Mouse (Mus musculus) heart, postnatal 36 days (tissue): ENCODE results near the gene Btbd9. TPM values are rescaled to one million over a fixed set of nuclear protein-coding genes. Genes with fewer than 3 reads are reported as not detected.

Experiments
- DNase-seq, 2 experiments: peaks; one replicate each; pipeline ENCODE4 v3.0.0; 2021 to 2022
- intact Hi-C: fragments of 180-260 bp; cut with DNase I; formaldehyde crosslinking; loops from one replicate; pipeline ENCODE4 v1.15.1; 2025
- total RNA-seq, 2 experiments: library from RNA; stranded (reverse); gene quantifications; 2 replicates each; pipeline ENCODE4 v1.2.3; 2021

Gene Btbd9
- total RNA-seq, 2 experiments from 2014 or later = 17.0 to 17.4 TPM

- intact Hi-C loops = loop anchor here (5.0 kb wide), 2 partner anchors 221 to 311 kb away; no protein-coding TSS in a partner anchor
- DNase-seq = no peak
Observed at GRCm38 (mm10) chr17:30198422-30198821, 377.9 kb downstream of the Btbd9 start.

GRCm38 (mm10) chr17:30197280-30198030, 378.8 kb downstream of the Btbd9 start:
- intact Hi-C loops = loop anchor here (5.0 kb wide), 2 partner anchors 220 to 310 kb away; no protein-coding TSS in a partner anchor
- DNase-seq = no peak

- peak; percentile 13 to 46 for DNase-seq
- intact Hi-C loops = loop anchor here (5.0 kb wide), 2 partner anchors 219 to 309 kb away; no protein-coding TSS in a partner anchor
Observed at GRCm38 (mm10) chr17:30196401-30197279, 379.6 kb downstream of the Btbd9 start.

GRCm38 (mm10) chr17:30195591-30196183, 380.6 kb downstream of the Btbd9 start:
- intact Hi-C loops = loop anchor here (2.0 to 5.0 kb wide), 3 partner anchors 81 to 308 kb away; no protein-coding TSS in a partner anchor
- peak in 1 of 2 experiments; percentile 12 for DNase-seq

- DNase-seq = peak in 1 of 2 experiments; percentile 6
- intact Hi-C loops = loop anchor here (2.0 to 5.0 kb wide), 3 partner anchors 80 to 308 kb away; no protein-coding TSS in a partner anchor
Observed at GRCm38 (mm10) chr17:30194629-30195445, 381.5 kb downstream of the Btbd9 start.

- intact Hi-C loops = loop anchor here (2.0 kb wide), 1 partner anchor 79 kb away; no protein-coding TSS in a partner anchor
- DNase-seq = peak in 1 of 2 experiments; percentile 1
Observed at GRCm38 (mm10) chr17:30194091-30194490, 382.2 kb downstream of the Btbd9 start.

GRCm38 (mm10) chr17:30193615-30194014, 382.7 kb downstream of the Btbd9 start:
- intact Hi-C loops = loop anchor here (2.0 kb wide), 1 partner anchor 79 kb away; no protein-coding TSS in a partner anchor
- DNase-seq = no peak

GRCm38 (mm10) chr17:30192416-30193005, 383.8 kb downstream of the Btbd9 start:
- intact Hi-C loops = no loop called here
- DNase-seq = no peak

GRCm38 (mm10) chr17:30191097-30191640, 385.1 kb downstream of the Btbd9 start:
- no peak for DNase-seq
- intact Hi-C loops = no loop called here

GRCm38 (mm10) chr17:30188031-30188981, 388.0 kb downstream of the Btbd9 start:
- intact Hi-C loops = loop anchor here (2.0 kb wide), 1 partner anchor 32 kb away; no protein-coding TSS in a partner anchor
- peak in 1 of 2 experiments; percentile 46 for DNase-seq

- intact Hi-C loops = no loop called here
- no peak for DNase-seq
Observed at GRCm38 (mm10) chr17:30187581-30187980, 388.7 kb downstream of the Btbd9 start.

- intact Hi-C loops = no loop called here
Observed at GRCm38 (mm10) chr17:30187154-30187553, 389.1 kb downstream of the Btbd9 start.

GRCm38 (mm10) chr17:30183561-30183960, 392.7 kb downstream of the Btbd9 start:
- no peak for DNase-seq
- intact Hi-C loops = no loop called here

More at GRCm38 (mm10) chr17:30187154-30187553, 389.1 kb downstream of the Btbd9 start:
- DNase-seq = no peak

GRCm38 (mm10) chr17:30182063-30182462, 394.2 kb downstream of the Btbd9 start:
- intact Hi-C loops = no loop called here
- DNase-seq = no peak

GRCm38 (mm10) chr17:30181554-30181953, 394.7 kb downstream of the Btbd9 start:
- DNase-seq = no peak
- intact Hi-C loops = no loop called here

- no peak for DNase-seq
- intact Hi-C loops = no loop called here
Observed at GRCm38 (mm10) chr17:30180197-30180596, 396.1 kb downstream of the Btbd9 start.

- no peak for DNase-seq
- intact Hi-C loops = no loop called here
Observed at GRCm38 (mm10) chr17:30178402-30178801, 397.9 kb downstream of the Btbd9 start.

GRCm38 (mm10) chr17:30177435-30177834, 398.9 kb downstream of the Btbd9 start:
- intact Hi-C loops = no loop called here
- DNase-seq = peak in 1 of 2 experiments; percentile 48
